Mouse (Mus musculus) ES-E14 (cell line): ENCODE data around the gene Ccdc69.

Experiments
- CHD2 ChIP-seq: IDR thresholded peaks from 2 replicates; pipeline ENCODE4 v1.6.1; 2014; ENCODE audit warnings: mild to moderate bottlenecking, low read depth, low read length, inconsistent platforms
- HCFC1 ChIP-seq: IDR thresholded peaks from 2 replicates; pipeline ENCODE4 v1.6.1; 2012; ENCODE audit warnings: low read length, inconsistent platforms, borderline replicate concordance; ENCODE audit not compliant: insufficient read depth
- MAFK ChIP-seq: IDR thresholded peaks from 2 replicates; pipeline ENCODE4 v1.6.1; 2014; ENCODE audit warnings: mild to moderate bottlenecking, low read depth, low read length, inconsistent platforms; ENCODE audit not compliant: insufficient read depth
- ZC3H11A ChIP-seq: IDR thresholded peaks from 2 replicates; pipeline ENCODE4 v1.6.1; 2012; ENCODE audit warnings: low read depth, mild to moderate bottlenecking, inconsistent platforms, low read length, borderline replicate concordance
- ZNF384 ChIP-seq: IDR thresholded peaks from 2 replicates; pipeline ENCODE4 v1.6.1; 2012; ENCODE audit warnings: low read depth, low read length, inconsistent platforms

DNA sequence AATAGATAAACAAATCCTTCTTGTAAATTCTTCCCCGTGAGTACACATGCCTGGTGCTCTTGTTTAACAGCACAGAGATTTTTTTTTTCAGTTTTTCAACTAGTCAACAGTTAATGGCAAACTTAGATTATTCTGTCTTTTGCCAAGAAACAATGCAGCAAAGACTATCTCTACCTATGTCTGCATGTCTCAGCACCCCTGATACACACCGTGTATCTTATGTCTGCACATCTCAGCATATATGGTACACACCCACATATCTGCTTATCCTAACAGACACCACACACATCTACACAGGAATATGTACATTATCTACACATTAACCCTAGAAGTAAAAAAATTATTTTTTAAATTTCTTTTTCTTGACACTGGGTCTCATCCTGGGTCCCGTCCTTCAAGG is 48.7 kb upstream of the Ccdc69 start:
- TF ChIP-seq CHD2 (no peak), HCFC1 (no peak), ZNF384 (no peak), ZC3H11A (no peak), MAFK (no peak)
